Mouse (Mus musculus): ENCODE data around the gene Gm21866. TPM values are rescaled to one million over a fixed set of nuclear protein-coding genes. Genes with fewer than 3 reads are reported as not detected.

Gene Gm21866
- not detected in 2 replicates for polyA plus RNA-seq (2012; rRNA removed)

GRCm38 (mm10) chrY:13465479-13465878 lies at the start of gene Gm21866:
TSS of gene Gm21866 (minus strand) at chrY:13465579.

GRCm38 (mm10) chrY:13493726-13494125 lies 28.3 kb upstream of the Gm21866 start, which contains the start of gene Gm20773:
TSS of gene Gm20773 (plus strand) at chrY:13494026.

Other genes with a start within 250 kb of the Gm21866 start
- not detected in 2 replicates for gene Gm21828, start 241.7 kb downstream of the Gm21866 start, polyA plus RNA-seq (2012; rRNA removed)
- not detected in 2 replicates for gene Gm21440, start 213.2 kb downstream of the Gm21866 start, polyA plus RNA-seq (2012; rRNA removed)
- gene Gm21454, start 213.1 kb downstream of the Gm21866 start, polyA plus RNA-seq (2012; rRNA removed): not detected in 2 replicates
- gene Gm21725, start 116.5 kb downstream of the Gm21866 start, polyA plus RNA-seq (2012; rRNA removed): not detected in 2 replicates
- gene Gm20773, start 28.4 kb upstream of the Gm21866 start, polyA plus RNA-seq (2012; rRNA removed): not detected in 2 replicates